Mouse (Mus musculus): ENCODE data around the gene Gbe1.

Gbe1 gene

DNA sequence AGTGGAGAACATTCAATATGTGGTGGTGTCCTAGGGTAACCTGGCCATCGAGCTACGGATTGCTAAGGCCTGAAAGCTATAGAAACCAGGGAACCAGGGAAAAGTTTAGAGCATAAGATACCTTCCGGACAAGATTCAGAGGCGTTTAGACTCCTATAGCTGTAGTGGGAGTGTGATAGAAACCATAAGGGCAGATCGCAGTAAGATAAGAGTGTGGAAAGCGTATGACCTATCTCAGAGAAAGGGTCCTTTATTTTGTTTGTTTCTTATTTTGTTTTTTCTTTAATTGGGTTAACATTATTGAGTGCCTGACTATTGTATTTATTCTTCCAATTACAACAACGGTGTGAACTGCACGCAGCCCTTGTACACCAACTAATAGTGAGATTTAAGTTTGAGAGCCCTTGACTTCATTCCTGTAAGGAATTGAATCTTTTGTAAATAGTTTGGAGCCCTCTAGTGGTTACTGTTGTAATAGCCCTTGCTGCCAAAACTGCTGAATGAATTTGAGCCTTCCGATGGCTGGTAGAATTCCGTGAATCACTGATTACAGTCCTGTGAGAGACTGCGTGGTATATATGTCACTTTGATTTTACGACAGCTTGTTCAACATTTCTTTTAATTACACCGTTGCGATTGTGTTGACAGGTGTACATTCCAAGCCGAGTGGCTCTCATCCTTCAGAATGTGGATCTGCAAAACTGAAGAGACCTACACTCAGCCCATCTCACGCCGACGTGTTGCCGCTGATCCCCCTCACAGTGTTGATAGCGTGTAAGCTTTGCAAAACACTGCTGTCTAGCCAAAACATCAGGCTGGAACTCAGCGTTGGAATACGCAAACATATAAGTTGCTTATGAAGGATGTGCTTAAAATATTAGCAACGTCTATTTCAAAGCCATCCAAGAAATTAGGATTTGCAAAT lies 254.9 kb downstream of the Gbe1 start:
- peak; percentile 57 for DNase-seq (ENCODE audit: low read depth)

DNA sequence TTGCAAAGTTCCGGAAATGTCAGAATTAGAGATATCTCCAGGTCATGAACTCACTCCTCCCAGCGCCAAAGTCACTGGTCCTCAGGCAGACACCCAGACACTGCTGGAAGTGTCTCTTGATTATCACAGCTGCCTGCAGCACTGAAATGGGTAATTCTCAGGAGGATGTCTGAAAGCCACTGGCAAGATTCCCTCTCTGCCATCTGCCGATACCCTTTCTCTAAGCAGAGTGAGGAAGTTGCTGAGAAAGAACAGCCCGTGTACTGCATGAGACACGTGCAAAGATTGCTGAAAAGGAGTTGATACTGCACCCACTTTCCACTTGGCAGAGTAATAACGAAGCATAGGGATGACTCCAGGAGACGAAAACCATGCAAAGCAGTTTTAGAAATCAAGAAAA lies 272.2 kb downstream of the Gbe1 start:
- no peak for DNase-seq (ENCODE audit: low read depth)

DNA sequence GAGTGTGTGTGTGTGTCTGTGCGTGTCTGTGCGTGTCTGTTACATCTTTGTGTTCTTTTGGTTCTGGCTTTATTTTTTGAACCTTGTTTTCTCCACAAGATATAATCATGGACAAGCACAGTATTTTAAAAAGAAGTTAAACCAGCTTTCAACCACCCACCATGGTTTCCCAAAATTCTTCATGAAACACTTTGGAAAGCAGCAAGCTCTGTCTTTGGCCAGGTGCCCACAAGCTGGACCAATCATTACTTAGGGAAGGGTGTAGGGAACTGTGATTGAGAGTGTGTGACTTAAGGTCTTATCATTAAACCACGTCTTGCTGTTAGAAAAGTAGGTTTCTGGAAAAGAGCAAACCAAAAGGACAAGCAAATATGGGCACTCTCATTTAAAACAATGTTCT lies 288.6 kb downstream of the Gbe1 start:
- DNase-seq (ENCODE audit: low read depth) = no peak

DNA sequence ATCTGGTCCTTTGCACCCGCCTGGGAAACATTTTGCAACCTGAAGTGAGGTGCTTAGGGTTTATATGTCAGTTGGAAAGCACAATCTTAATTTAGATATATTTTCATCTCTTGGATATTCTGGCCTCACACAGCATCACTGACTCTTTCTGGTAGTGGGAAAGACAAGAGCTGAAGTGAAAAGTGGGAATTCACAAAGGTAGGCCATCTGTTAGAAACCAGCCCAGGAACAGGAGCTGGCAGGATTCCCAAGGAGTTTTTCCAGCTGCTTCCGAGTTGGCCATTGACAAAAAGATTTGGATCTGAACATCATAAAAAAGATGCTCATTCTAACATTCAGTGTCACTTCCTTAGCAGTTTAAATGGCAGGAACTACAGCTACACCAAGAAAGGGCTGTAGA lies 294.6 kb downstream of the Gbe1 start:
- no peak for DNase-seq (ENCODE audit: low read depth)

DNA sequence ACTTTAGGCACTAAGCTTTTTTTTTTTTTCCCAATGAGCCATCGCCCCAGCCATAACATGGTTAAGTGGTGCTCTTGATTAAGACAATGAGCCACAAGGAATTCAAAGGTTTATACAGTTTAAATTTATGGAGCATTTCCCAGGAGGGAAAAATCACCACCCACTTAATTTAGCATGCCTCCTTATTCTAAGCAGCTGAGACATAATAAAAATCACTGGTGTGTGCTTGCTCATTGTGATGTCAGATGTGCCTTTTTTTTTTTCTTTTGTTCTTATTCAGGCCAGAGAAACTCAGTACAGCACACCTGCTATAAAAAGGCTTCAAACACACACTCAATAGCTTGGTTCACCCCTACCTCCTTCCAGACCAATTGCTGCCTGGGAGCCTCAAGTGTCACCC lies 303.9 kb downstream of the Gbe1 start:
- no peak for DNase-seq (ENCODE audit: low read depth)

DNA sequence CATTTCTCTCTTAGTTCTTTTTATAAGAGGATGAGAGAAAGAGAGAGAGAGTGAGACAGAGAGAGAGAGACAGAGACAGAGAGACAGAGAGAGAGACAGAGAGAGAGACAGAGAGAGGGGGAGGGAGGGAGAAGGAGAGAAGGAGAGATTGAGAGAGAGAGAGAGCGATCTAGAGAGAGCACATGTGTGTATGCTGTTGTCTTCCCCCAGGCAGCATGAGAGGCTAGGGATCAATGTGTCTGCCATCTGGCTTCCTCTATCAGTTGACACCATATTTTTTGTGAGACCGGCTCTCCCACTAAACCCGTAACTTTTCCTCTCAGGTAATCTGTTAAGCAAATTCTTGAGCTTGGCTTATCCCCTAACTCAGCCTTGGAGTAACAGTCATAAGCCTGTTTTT lies 304.4 kb downstream of the Gbe1 start:
- no peak for DNase-seq (ENCODE audit: low read depth)
